ENCODE assay signal across 16 mouse cellular contexts in the genomic region with DNA sequence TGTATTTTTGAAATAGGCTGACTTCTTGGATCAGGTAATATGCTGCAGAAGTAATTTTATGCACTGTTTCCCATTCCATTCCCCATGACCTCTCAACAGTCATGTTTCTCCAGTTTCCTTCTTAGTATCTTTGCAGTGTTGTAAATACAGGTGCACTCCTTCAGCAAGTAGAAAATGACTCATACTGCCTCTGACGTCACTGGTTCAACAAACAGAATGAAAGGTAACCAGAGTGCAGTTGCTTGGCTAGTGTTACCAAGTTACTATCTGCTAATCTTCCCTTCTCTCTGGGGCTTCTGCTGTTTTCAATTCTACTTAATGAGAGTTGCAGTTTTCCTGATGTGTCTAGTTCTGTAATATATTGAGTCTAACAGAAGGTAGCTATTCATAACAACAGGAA.
A peak's percentile ranks its signal among the peaks of the same experiment; 100 is the strongest.
DNase-seq lines count a peak whose midpoint lies in the region; ATAC-seq lines count a peak whose summit lies in the region.
"Had no signal": no experiment of that assay in that cellular context is flagged by ENCODE, and none has a peak within 500 bp of the region (broad histone marks: within the 10 kb centered on the region; RNA-seq: fewer than 3 reads in every experiment).

No protein-coding gene starts in this region.

- H3K9me3 ChIP-seq in kidney, embryonic 15.5 days (replicated peaks) = no peaks in the 10 kb centered on the region
- H3K9me3 ChIP-seq: embryonic facial prominence, embryonic 15.5 days; limb, embryonic 15.5 days had no signal

- no peaks in the 10 kb centered on the region for H3K36me3 ChIP-seq in kidney, embryonic 15.5 days
- H3K36me3 ChIP-seq: embryonic facial prominence, embryonic 15.5 days; limb, embryonic 15.5 days had no signal

- no peak overlapping the region for H3K9ac ChIP-seq in kidney, embryonic 15.5 days
- H3K9ac ChIP-seq: embryonic facial prominence, embryonic 15.5 days; forebrain, postnatal 0 days; limb, embryonic 15.5 days had no signal

- H3K4me1 ChIP-seq in kidney, embryonic 15.5 days = no peaks in the 10 kb centered on the region

- H3K27me3 ChIP-seq in kidney, embryonic 15.5 days = no peaks in the 10 kb centered on the region
- H3K27me3 ChIP-seq: embryonic facial prominence, embryonic 15.5 days; limb, embryonic 15.5 days had no signal

- peak; percentile 52; the same call in 1 of the 2 replicates for ATAC-seq in kidney, embryonic 15.5 days (replicated peaks; ENCODE audit: low FRiP score)
- ATAC-seq in activated CD4-positive, CD25-positive, alpha-beta regulatory T cell, adult 4 months = peak; percentile 89
- peak; percentile 13; the same call in 1 of the 2 replicates for ATAC-seq in megakaryocyte, adult 5-6 weeks (ENCODE audit: poor library complexity, severe bottlenecking)
- no peak for ATAC-seq in megakaryocyte progenitor cell, adult 5-6 weeks (replicated peaks; ENCODE audit: poor library complexity)
- ATAC-seq: forebrain, postnatal 0 days; hindbrain, postnatal 0 days had no signal

- no peak overlapping the region for H3K27ac ChIP-seq in kidney, embryonic 15.5 days
- H3K27ac ChIP-seq: embryonic facial prominence, embryonic 15.5 days; hindbrain, postnatal 0 days; limb, embryonic 15.5 days had no signal

- DNase-seq in kidney, adult 9 months = no peak
- peak; percentile 19 for DNase-seq in A20 (ENCODE audit: low read depth, low spot score)
- DNase-seq in layer of hippocampus, adult 9-10 months (ENCODE audit: low spot score) = no peak
- no peak for DNase-seq in retina, embryonic 14.5 days (ENCODE audit: low spot score)
- DNase-seq: cerebellum, adult 9-11 months; forebrain, postnatal 0 days; gastrocnemius, postnatal 36 days; thymus, adult 18-20 months had no signal

- no peak overlapping the region for H3K4me2 ChIP-seq in kidney, embryonic 15.5 days
- H3K4me2 ChIP-seq: embryonic facial prominence, embryonic 15.5 days; limb, embryonic 15.5 days had no signal

- no peak overlapping the region for H3K4me3 ChIP-seq in kidney, embryonic 15.5 days (replicated peaks)
- H3K4me3 ChIP-seq: embryonic facial prominence, embryonic 15.5 days; limb, embryonic 15.5 days; myocyte had no signal

- WGBS in kidney, embryonic 15.5 days = 8% methylated on average over 1 of the region's 1 CpGs
